In the genomic region with DNA sequence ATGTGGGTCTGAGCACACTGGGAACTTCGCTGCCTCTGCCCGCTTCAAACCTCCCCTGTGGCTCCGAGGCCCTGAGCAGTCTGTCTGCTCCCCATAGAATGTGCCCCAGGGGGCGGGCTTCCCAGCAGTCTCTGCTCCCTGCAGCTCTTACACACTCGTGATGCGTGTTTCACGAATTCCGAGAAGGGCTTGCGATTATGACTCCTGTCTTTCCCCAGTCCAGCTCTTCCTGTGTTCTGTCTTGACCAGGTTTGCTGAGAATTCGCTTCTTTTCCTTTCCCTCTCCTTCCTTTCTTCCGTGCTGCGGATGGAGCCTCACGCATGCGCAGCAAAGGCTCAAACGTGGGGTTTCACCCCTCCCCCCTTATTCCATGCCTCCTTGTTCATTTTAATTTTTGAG, we compare ENCODE assay signal across 8 mouse cellular contexts. TPM values are rescaled to one million over a fixed set of nuclear protein-coding genes. Genes with fewer than 3 reads are reported as not detected.
DNase-seq lines count a peak whose midpoint lies in the region; ATAC-seq lines count a peak whose summit lies in the region.

No protein-coding gene starts in this region.

- peak overlapping the region; percentile 20 for H3K4me3 ChIP-seq in embryonic facial prominence, embryonic 13.5 days
- H3K4me3 ChIP-seq in intestine, embryonic 16.5 days (ENCODE audit: low read length) = no peak overlapping the region
- H3K4me3 ChIP-seq in midbrain, embryonic 15.5 days = peak overlapping the region; percentile 5; the same call in 1 of the 2 replicates

- H3K27ac ChIP-seq in embryonic facial prominence, embryonic 13.5 days = peak overlapping the region; percentile 22; the same call in 1 of the 2 replicates
- H3K27ac ChIP-seq in intestine, embryonic 16.5 days (ENCODE audit: low read length) = no peak overlapping the region
- 0 out of 2 replicates have a peak overlapping the region, but pooled peaks have one; percentile 2 for H3K27ac ChIP-seq in midbrain, embryonic 15.5 days

- H3K27me3 ChIP-seq in embryonic facial prominence, embryonic 13.5 days = no peaks in the 10 kb centered on the region
- no peaks in the 10 kb centered on the region for H3K27me3 ChIP-seq in intestine, embryonic 16.5 days (replicated peaks; ENCODE audit: control insufficient read depth, insufficient read depth, low read length)
- no peaks in the 10 kb centered on the region for H3K27me3 ChIP-seq in midbrain, embryonic 15.5 days (replicated peaks)

- peaks cover 19% of the 10 kb centered on the region for H3K36me3 ChIP-seq in embryonic facial prominence, embryonic 13.5 days
- no peaks in the 10 kb centered on the region for H3K36me3 ChIP-seq in intestine, embryonic 16.5 days (ENCODE audit: control insufficient read depth, insufficient read depth, low read length)
- peaks cover 5% of the 10 kb centered on the region; the same call in 1 of the 2 replicates for H3K36me3 ChIP-seq in midbrain, embryonic 15.5 days (replicated peaks)

- no peak for ATAC-seq in embryonic facial prominence, embryonic 13.5 days (ENCODE audit: insufficient number of reproducible peaks, insufficient read depth, low FRiP score, low TSS enrichment, low read depth)
- no peak for ATAC-seq in intestine, embryonic 16.5 days
- no peak for ATAC-seq in midbrain, embryonic 15.5 days (replicated peaks)
- no peak for ATAC-seq in activated CD4-positive, CD25-positive, alpha-beta regulatory T cell, adult 4 months

- DNase-seq in cerebellum, adult 9-11 months = peak; percentile 21
- no peak for DNase-seq in cerebellum, postnatal 4 days (ENCODE audit: low spot score in 2 of 2)
- peak; percentile 2 to 18 for DNase-seq in left cerebral cortex, adult 18-20 months (ENCODE audit: low spot score in 2 of 2)
- no peak for DNase-seq in left cerebral cortex, postnatal 4 days

- no peaks in the 10 kb centered on the region for H3K9me3 ChIP-seq in embryonic facial prominence, embryonic 13.5 days
- no peaks in the 10 kb centered on the region for H3K9me3 ChIP-seq in intestine, embryonic 16.5 days (ENCODE audit: control insufficient read depth, low read length)
- no peaks in the 10 kb centered on the region for H3K9me3 ChIP-seq in midbrain, embryonic 15.5 days

- intact Hi-C loops in left cerebral cortex, postnatal 4 days (cut with DNase I) = loop anchor here (10.0 kb wide), 1 partner anchor 50 kb away; a partner anchor contains a TSS

- peak overlapping the region; percentile 38 for H3K4me2 ChIP-seq in embryonic facial prominence, embryonic 13.5 days
- H3K4me2 ChIP-seq in intestine, embryonic 16.5 days (ENCODE audit: low read depth, low read length) = no peak overlapping the region
- H3K4me2 ChIP-seq in midbrain, embryonic 15.5 days = peak overlapping the region; percentile 14; the same call in 1 of the 2 replicates

- WGBS in embryonic facial prominence, embryonic 13.5 days = 54% methylated on average over 15 of the region's 15 CpGs
- 66% methylated on average over 15 of the region's 15 CpGs for WGBS in intestine, embryonic 16.5 days
- WGBS in midbrain, embryonic 15.5 days = 63% methylated on average over 15 of the region's 15 CpGs

- H3K4me1 ChIP-seq in embryonic facial prominence, embryonic 13.5 days = 0 out of 2 replicates have a peak, but pooled peaks cover 4% of the 10 kb centered on the region
- H3K4me1 ChIP-seq in intestine, embryonic 16.5 days (ENCODE audit: control insufficient read depth, insufficient read depth, low read length) = peaks cover 20% of the 10 kb centered on the region
- no peaks in the 10 kb centered on the region for H3K4me1 ChIP-seq in midbrain, embryonic 15.5 days

- H3K9ac ChIP-seq in embryonic facial prominence, embryonic 13.5 days = 0 out of 2 replicates have a peak overlapping the region, but pooled peaks have one; percentile 27
- H3K9ac ChIP-seq in intestine, embryonic 16.5 days (ENCODE audit: low read depth, low read length) = 0 out of 2 replicates have a peak overlapping the region, but pooled peaks have one; percentile 37
- H3K9ac ChIP-seq in midbrain, embryonic 15.5 days = no peak overlapping the region

RNA-seq across cellular contexts. Expression of a gene that starts 54.1 kb away (rescaled TPM):
- total RNA-seq in left cerebral cortex, adult 18-20 months (2021) = 10 to 100 TPM; 54.3 to 54.8 TPM
- 10 to 100 TPM; 77.2 to 80.4 TPM for total RNA-seq in left cerebral cortex, postnatal 4 days (2021)
- 7.6 and 8.9 TPM in 2 replicates for polyA plus RNA-seq in embryonic facial prominence, embryonic 13.5 days (2015; fragmentation: Nextera tagmentation; extraction: Ambion mirVana)
- 7.2 and 8.1 TPM in 2 replicates for polyA plus RNA-seq in intestine, embryonic 16.5 days (2015; fragmentation: Nextera tagmentation; extraction: Ambion mirVana)
- polyA plus RNA-seq in midbrain, embryonic 15.5 days (2015; fragmentation: Nextera tagmentation; extraction: Ambion mirVana) = 28.3 and 31.8 TPM in 2 replicates
- 10 to 100 TPM in 1 of 2 experiments, 1 to 10 TPM in 1; 7.9 to 11.6 TPM for polyA plus RNA-seq in activated CD4-positive, CD25-positive, alpha-beta regulatory T cell, adult 4 months (2017; shearing (Covaris generic))

RNA-seq across cellular contexts. Expression of a gene that starts 54.5 kb away (rescaled TPM):
- 1 to 10 TPM; 1.5 to 2.4 TPM for total RNA-seq in left cerebral cortex, adult 18-20 months (2021)
- 1 to 10 TPM; 2.6 to 3.2 TPM for total RNA-seq in left cerebral cortex, postnatal 4 days (2021)
- 9.0 and 9.2 TPM in 2 replicates for polyA plus RNA-seq in embryonic facial prominence, embryonic 13.5 days (2015; fragmentation: Nextera tagmentation; extraction: Ambion mirVana)
- 12.0 and 12.8 TPM in 2 replicates for polyA plus RNA-seq in intestine, embryonic 16.5 days (2015; fragmentation: Nextera tagmentation; extraction: Ambion mirVana)
- 4.3 and 4.8 TPM in 2 replicates for polyA plus RNA-seq in midbrain, embryonic 15.5 days (2015; fragmentation: Nextera tagmentation; extraction: Ambion mirVana)
- polyA plus RNA-seq in activated CD4-positive, CD25-positive, alpha-beta regulatory T cell, adult 4 months (2017; shearing (Covaris generic)) = under 1 TPM in 1 of 2 experiments, not detected in 1; 0.17 TPM

Comparison
In these comparisons a context has a peak if more than half of its experiments do, and no peak if none do; other contexts are left out.
1. DNase-seq: peak in cerebellum, adult 9-11 months (single experiment) and left cerebral cortex, adult 18-20 months (2 of 2); none in cerebellum, postnatal 4 days (0 of 2) and left cerebral cortex, postnatal 4 days (single experiment).